Mouse (Mus musculus) embryonic fibroblast, embryonic 13.5 days (primary cell): ENCODE measurements around the gene Cdkn1c. TPM values are rescaled to one million over a fixed set of nuclear protein-coding genes. Genes with fewer than 3 reads are reported as not detected.

ENCODE experiments used
- H3K27ac ChIP-seq: 2 replicates; pipeline ENCODE4 v1.5.1; 2012; ENCODE audit warnings: low read length, control low read depth, inconsistent platforms; ENCODE audit not compliant: insufficient read depth
- H3K4me1 ChIP-seq: 2 replicates; pipeline ENCODE4 v1.6.1; 2011; ENCODE audit warnings: low read length; ENCODE audit not compliant: control insufficient read depth, insufficient read depth
- H3K4me3 ChIP-seq: 2 replicates; pipeline ENCODE4 v1.5.1; 2011; ENCODE audit warnings: mild to moderate bottlenecking, control low read depth, low read length; ENCODE audit not compliant: insufficient read depth
- CTCF ChIP-seq: IDR thresholded peaks from 2 replicates; pipeline ENCODE4 v1.5.1; 2011; ENCODE audit warnings: mild to moderate bottlenecking, control low read depth, low read length, moderate library complexity, borderline replicate concordance; ENCODE audit not compliant: insufficient read depth
- POLR2A ChIP-seq: IDR thresholded peaks from 2 replicates; pipeline ENCODE4 v1.6.1; 2011; ENCODE audit warnings: low read depth, mild to moderate bottlenecking, control low read depth, low read length, moderate library complexity
- polyA plus RNA-seq: library from polyadenylated mRNA; stranded (reverse); fragments of >200 nt; gene quantifications from 2 replicates; pipeline ENCODE4 v1.2.4, GENCODE M21; 2011; ENCODE audit warnings: low read depth; ENCODE audit not compliant: missing spikeins, insufficient read length

The Cdkn1c gene
- polyA plus RNA-seq, 1 experiment: 173 TPM

- Histone ChIP-seq H3K4me3 (no peak overlapping the region), H3K4me1 (no peaks in the 10 kb centered on the region), H3K27ac (no peak overlapping the region)
- TF ChIP-seq POLR2A: no peak
- TF ChIP-seq CTCF: no peak
Observed at GRCm38 (mm10) chr7:143475876-143476275, 15.0 kb upstream of the Cdkn1c start.

GRCm38 (mm10) chr7:143474811-143475210 lies 14.0 kb upstream of the Cdkn1c start:
- TF ChIP-seq POLR2A (no peak), CTCF (no peak)
- H3K4me1 ChIP-seq: no peaks in the 10 kb centered on the region
- no peak overlapping the region for H3K4me3 ChIP-seq
- H3K27ac ChIP-seq: no peak overlapping the region

- TF ChIP-seq CTCF (no peak), POLR2A (no peak)
- no peaks in the 10 kb centered on the region for H3K4me1 ChIP-seq
- no peak within 1 kb of the TSS for H3K4me3 ChIP-seq
- H3K27ac ChIP-seq: no peak within 1 kb of the TSS
Observed at GRCm38 (mm10) chr7:143473347-143474101, 12.7 kb upstream of the Cdkn1c start, which contains the start of gene Slc22a18. TSS of gene Slc22a18 (plus strand) at chr7:143473736.

- TF ChIP-seq CTCF: peak; percentile 73
- TF ChIP-seq POLR2A: no peak
- Histone ChIP-seq H3K4me1 (no peaks in the 10 kb centered on the region), H3K27ac (no peak overlapping the region), H3K4me3 (no peak overlapping the region)
Observed at GRCm38 (mm10) chr7:143469946-143470345, 9.1 kb upstream of the Cdkn1c start.

GRCm38 (mm10) chr7:143467714-143468113 lies 6.9 kb upstream of the Cdkn1c start:
- Histone ChIP-seq H3K4me1 (no peaks in the 10 kb centered on the region), H3K4me3 (no peak overlapping the region), H3K27ac (no peak overlapping the region)
- TF ChIP-seq CTCF: no peak
- no peak for TF ChIP-seq POLR2A

GRCm38 (mm10) chr7:143466099-143466677 lies 5.3 kb upstream of the Cdkn1c start:
- TF ChIP-seq POLR2A (no peak), CTCF (peak; percentile 74)
- H3K4me1 ChIP-seq: no peaks in the 10 kb centered on the region
- no peak overlapping the region for H3K4me3 ChIP-seq
- no peak overlapping the region for H3K27ac ChIP-seq

GRCm38 (mm10) chr7:143464811-143465560 lies 4.1 kb upstream of the Cdkn1c start:
- Histone ChIP-seq H3K27ac (no peak overlapping the region), H3K4me1 (no peaks in the 10 kb centered on the region), H3K4me3 (no peak overlapping the region)
- TF ChIP-seq CTCF (no peak), POLR2A (no peak)

GRCm38 (mm10) chr7:143463865-143464415 lies 3.1 kb upstream of the Cdkn1c start:
- TF ChIP-seq CTCF (peak; percentile 76), POLR2A (no peak)
- no peak overlapping the region for H3K4me3 ChIP-seq
- H3K4me1 ChIP-seq: no peaks in the 10 kb centered on the region
- H3K27ac ChIP-seq: no peak overlapping the region

GRCm38 (mm10) chr7:143462516-143462915 lies 1.7 kb upstream of the Cdkn1c start:
- Histone ChIP-seq H3K27ac (no peak overlapping the region), H3K4me3 (no peak overlapping the region), H3K4me1 (no peaks in the 10 kb centered on the region)
- TF ChIP-seq POLR2A (no peak), CTCF (no peak)
